Mouse (Mus musculus): Measurements from ENCODE around the gene Lmna.

- TF ChIP-seq CTCF (IDR thresholded peaks at IDR 0.05; ENCODE audit: low read depth, low read length) (no peak), POLR2A (IDR thresholded peaks at IDR 0.05; ENCODE audit: insufficient read depth, low read length) (no peak)
These were observed 38.7 kb downstream of the Lmna start for GRCm38 (mm10) chr3:88470943-88471479.
